20 mouse cellular contexts compared by ENCODE assay signal in genomic region chr16:31476872-31477603, GRCm38 (mm10). TPM values are rescaled to one million over a fixed set of nuclear protein-coding genes. Genes with fewer than 3 reads are reported as not detected.
DNase-seq lines count a peak whose midpoint lies in the region; ATAC-seq and TF ChIP-seq lines count a peak whose summit lies in the region.
"Had no signal": no experiment of that assay in that cellular context is flagged by ENCODE, and none has a peak within 500 bp of the region (broad histone marks: within the 10 kb centered on the region; RNA-seq: fewer than 3 reads in every experiment).

No protein-coding gene starts in this region.

- no peak overlapping the region for H3K4me2 ChIP-seq in forebrain, embryonic 16.5 days (ENCODE audit: low read length)
- no peak overlapping the region for H3K4me2 ChIP-seq in stomach, embryonic 16.5 days (ENCODE audit: low read depth, low read length)
- H3K4me2 ChIP-seq in stomach, postnatal 0 days (replicated peaks; ENCODE audit: low read depth), result no peak overlapping the region
- H3K4me2 ChIP-seq: forebrain, embryonic 12.5 days; hindbrain, embryonic 13.5 days; limb, embryonic 12.5 days; liver, embryonic 12.5 days; midbrain, embryonic 12.5 days; neural tube, embryonic 15.5 days; stomach, embryonic 15.5 days had no signal

- TF ChIP-seq EP300 in stomach, postnatal 0 days (optimal IDR thresholded peaks at IDR 0.05), result no peak

- no peak overlapping the region for H3K9ac ChIP-seq in forebrain, embryonic 16.5 days (replicated peaks; ENCODE audit: low read depth, low read length)
- no peak overlapping the region for H3K9ac ChIP-seq in stomach, embryonic 16.5 days (ENCODE audit: low read length)
- H3K9ac ChIP-seq in stomach, postnatal 0 days (ENCODE audit: low read length), result no peak overlapping the region
- H3K9ac ChIP-seq: forebrain, embryonic 12.5 days; hindbrain, embryonic 13.5 days; limb, embryonic 12.5 days; liver, embryonic 12.5 days; midbrain, embryonic 12.5 days; neural tube, embryonic 15.5 days; stomach, embryonic 15.5 days had no signal

- H3K36me3 ChIP-seq in forebrain, embryonic 10.5 days (replicated peaks), result no peaks in the 10 kb centered on the region
- no peaks in the 10 kb centered on the region for H3K36me3 ChIP-seq in forebrain, embryonic 16.5 days (ENCODE audit: control insufficient read depth, insufficient read depth)
- no peaks in the 10 kb centered on the region for H3K36me3 ChIP-seq in stomach, embryonic 16.5 days (ENCODE audit: control insufficient read depth, insufficient read depth, low read length)
- H3K36me3 ChIP-seq in stomach, postnatal 0 days (ENCODE audit: control insufficient read depth, insufficient read depth, low read length), result no peaks in the 10 kb centered on the region
- H3K36me3 ChIP-seq: forebrain, embryonic 12.5 days; hindbrain, embryonic 13.5 days; limb, embryonic 12.5 days; liver, embryonic 12.5 days; midbrain, embryonic 12.5 days; neural tube, embryonic 15.5 days; stomach, embryonic 15.5 days had no signal

- peaks cover 3% of the 10 kb centered on the region; the same call in 1 of the 2 replicates for H3K9me3 ChIP-seq in forebrain, embryonic 10.5 days
- no peaks in the 10 kb centered on the region; the same call in 1 of the 2 replicates for H3K9me3 ChIP-seq in forebrain, embryonic 16.5 days (ENCODE audit: control insufficient read depth, low read length)
- no peaks in the 10 kb centered on the region for H3K9me3 ChIP-seq in stomach, embryonic 16.5 days (replicated peaks; ENCODE audit: control insufficient read depth, low read length)
- 0 out of 2 replicates have a peak, but pooled peaks cover 4% of the 10 kb centered on the region for H3K9me3 ChIP-seq in stomach, postnatal 0 days (ENCODE audit: control insufficient read depth, low read length)
- H3K9me3 ChIP-seq: liver, embryonic 12.5 days; stomach, embryonic 15.5 days had no signal

- 77% methylated on average over 7 of the region's 7 CpGs for WGBS in forebrain, embryonic 10.5 days
- 59% methylated on average over 7 of the region's 7 CpGs for WGBS in forebrain, embryonic 16.5 days
- 34% methylated on average over 7 of the region's 7 CpGs for WGBS in stomach, embryonic 16.5 days
- WGBS in stomach, postnatal 0 days, result 43% methylated on average over 7 of the region's 7 CpGs

- peaks cover 17% of the 10 kb centered on the region for H3K4me1 ChIP-seq in forebrain, embryonic 10.5 days
- peaks cover 14% of the 10 kb centered on the region for H3K4me1 ChIP-seq in forebrain, embryonic 16.5 days (replicated peaks; ENCODE audit: control insufficient read depth, insufficient read depth, low read length)
- H3K4me1 ChIP-seq in stomach, embryonic 16.5 days (ENCODE audit: control insufficient read depth, insufficient read depth, low read length), result no peaks in the 10 kb centered on the region
- H3K4me1 ChIP-seq in stomach, postnatal 0 days (replicated peaks; ENCODE audit: control insufficient read depth, insufficient read depth), result no peaks in the 10 kb centered on the region; the same call in 1 of the 2 replicates
- H3K4me1 ChIP-seq: forebrain, embryonic 12.5 days; stomach, embryonic 15.5 days had no signal

- no peak for DNase-seq in forebrain, embryonic 10.5 days (ENCODE audit: extremely low spot score, low spot score)
- no peak for DNase-seq in stomach, postnatal 0 days (ENCODE audit: low spot score)
- DNase-seq in cerebellum, adult 9-11 months, result peak; percentile 84
- no peak for DNase-seq in heart, postnatal 4 days
- no peak for DNase-seq in layer of hippocampus, postnatal 14 days (ENCODE audit: low spot score in 2 of 2)
- DNase-seq: adrenal gland, postnatal 14 days; kidney, adult 2 months; kidney, postnatal 36 days; lung, adult 18-20 months; lung, postnatal 14 days had no signal

- no peak for ATAC-seq in forebrain, embryonic 16.5 days
- ATAC-seq in stomach, embryonic 16.5 days (ENCODE audit: insufficient read depth, low FRiP score), result 0 out of 2 replicates have a peak, but pooled peaks have one; percentile 26
- ATAC-seq in stomach, postnatal 0 days (ENCODE audit: low FRiP score, low TSS enrichment), result no peak
- ATAC-seq: CD4-positive, CD25-positive, alpha-beta regulatory T cell, adult 4 months; liver, embryonic 12.5 days had no signal

- TF ChIP-seq CTCF in stomach, postnatal 0 days (IDR thresholded peaks at IDR 0.05; ENCODE audit: low read depth), result no peak

- H3K4me3 ChIP-seq in forebrain, embryonic 10.5 days, result no peak overlapping the region
- no peak overlapping the region for H3K4me3 ChIP-seq in forebrain, embryonic 16.5 days (replicated peaks; ENCODE audit: low read length)
- H3K4me3 ChIP-seq in stomach, embryonic 16.5 days (replicated peaks; ENCODE audit: low read length), result no peak overlapping the region
- H3K4me3 ChIP-seq in stomach, postnatal 0 days (ENCODE audit: low read depth, low read length), result no peak overlapping the region
- H3K4me3 ChIP-seq: forebrain, embryonic 12.5 days; hindbrain, embryonic 13.5 days; limb, embryonic 12.5 days; liver, embryonic 12.5 days; midbrain, embryonic 12.5 days; neural tube, embryonic 15.5 days; stomach, embryonic 15.5 days had no signal

- peak overlapping the region; percentile 9; the same call in 1 of the 2 replicates for H3K27ac ChIP-seq in forebrain, embryonic 10.5 days
- no peak overlapping the region for H3K27ac ChIP-seq in forebrain, embryonic 16.5 days (ENCODE audit: low read length)
- no peak overlapping the region for H3K27ac ChIP-seq in stomach, embryonic 16.5 days (ENCODE audit: low read length)
- no peak overlapping the region for H3K27ac ChIP-seq in stomach, postnatal 0 days (replicated peaks)
- H3K27ac ChIP-seq: forebrain, embryonic 12.5 days; hindbrain, embryonic 13.5 days; limb, embryonic 12.5 days; liver, embryonic 12.5 days; midbrain, embryonic 12.5 days; neural tube, embryonic 15.5 days; stomach, embryonic 15.5 days had no signal

- H3K27me3 ChIP-seq in forebrain, embryonic 10.5 days (ENCODE audit: poor library complexity, severe bottlenecking), result no peaks in the 10 kb centered on the region
- no peaks in the 10 kb centered on the region for H3K27me3 ChIP-seq in forebrain, embryonic 16.5 days (replicated peaks; ENCODE audit: control insufficient read depth, insufficient read depth, low read length)
- no peaks in the 10 kb centered on the region for H3K27me3 ChIP-seq in stomach, embryonic 16.5 days (ENCODE audit: control insufficient read depth, insufficient read depth, low read length)
- H3K27me3 ChIP-seq in stomach, postnatal 0 days (ENCODE audit: control insufficient read depth, insufficient read depth, low read length), result no peaks in the 10 kb centered on the region
- H3K27me3 ChIP-seq: forebrain, embryonic 12.5 days; hindbrain, embryonic 13.5 days; limb, embryonic 12.5 days; liver, embryonic 12.5 days; midbrain, embryonic 12.5 days; neural tube, embryonic 15.5 days; stomach, embryonic 15.5 days had no signal

RNA-seq across cellular contexts. Expression of gene Bdh1, which starts 55.0 kb away (rescaled TPM):
- 14.4 and 16.6 TPM in 2 replicates for polyA plus RNA-seq in forebrain, embryonic 10.5 days (2016; fragmentation: Nextera tagmentation; extraction: Ambion mirVana)
- 152 and 155 TPM in 2 replicates for polyA plus RNA-seq in forebrain, embryonic 16.5 days (2015; fragmentation: Nextera tagmentation; extraction: Ambion mirVana)
- 82.0 and 98.2 TPM in 2 replicates for polyA plus RNA-seq in stomach, embryonic 16.5 days (2015; fragmentation: Nextera tagmentation; extraction: Ambion mirVana)
- 115 and 125 TPM in 2 replicates for polyA plus RNA-seq in stomach, postnatal 0 days (2015; fragmentation: Nextera tagmentation; extraction: Ambion mirVana)
- total RNA-seq in heart, postnatal 4 days (2021), result 1 to 10 TPM in 1 of 2 experiments, under 1 TPM in 1; 0.81 to 1.0 TPM
- 100 to 1,000 TPM; 206 to 224 TPM for total RNA-seq in layer of hippocampus, postnatal 14 days (2021)
